Mouse (Mus musculus) kidney, adult 9 months (tissue): Measurements from ENCODE around the gene a.
A peak's percentile ranks its signal among the peaks of the same experiment; 100 is the strongest.

Source experiments
- DNase-seq: peaks from one replicate; pipeline ENCODE4 v3.0.0; 2022

Gene a

DNA sequence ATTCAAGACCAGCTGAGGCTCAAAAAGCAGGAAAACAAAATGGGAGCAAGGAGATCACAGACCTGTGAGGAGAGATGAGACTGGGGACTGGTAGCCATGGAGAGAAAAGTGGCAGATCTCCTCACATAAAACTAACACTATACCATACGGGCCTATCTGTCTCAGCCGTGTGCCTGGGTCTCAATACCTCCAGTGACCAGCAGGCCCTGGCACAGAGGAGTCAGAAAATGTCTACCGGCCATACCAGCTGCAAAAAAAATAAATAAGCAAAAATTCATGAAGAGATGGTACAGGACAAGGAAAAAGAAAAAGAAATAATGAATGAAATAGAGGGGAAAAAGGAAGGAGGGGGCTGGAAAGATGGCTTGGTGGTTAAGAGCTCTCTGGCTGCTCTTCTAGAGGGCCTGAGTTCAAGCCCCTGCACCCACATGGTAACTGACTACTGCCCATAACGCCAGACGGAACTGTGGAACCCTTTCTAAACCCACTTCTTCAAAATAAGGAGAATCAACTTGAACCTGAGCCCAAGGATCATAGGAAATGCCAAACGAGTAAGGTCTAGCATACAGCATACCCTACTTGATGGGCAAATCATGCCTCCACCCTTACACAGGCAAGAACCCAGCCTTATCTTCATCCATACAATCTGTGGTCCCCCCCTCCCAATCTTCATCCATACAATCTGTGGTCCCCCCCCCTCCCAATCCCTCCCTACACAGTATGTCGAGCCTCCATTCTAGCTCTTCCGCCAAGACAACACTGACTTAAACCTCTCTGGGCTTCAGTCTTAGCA lies 281.3 kb downstream of the a start:
- no peak for DNase-seq

GRCm38 (mm10) chr2:155073347-155073746 lies 282.1 kb downstream of the a start:
- DNase-seq: no peak

DNA sequence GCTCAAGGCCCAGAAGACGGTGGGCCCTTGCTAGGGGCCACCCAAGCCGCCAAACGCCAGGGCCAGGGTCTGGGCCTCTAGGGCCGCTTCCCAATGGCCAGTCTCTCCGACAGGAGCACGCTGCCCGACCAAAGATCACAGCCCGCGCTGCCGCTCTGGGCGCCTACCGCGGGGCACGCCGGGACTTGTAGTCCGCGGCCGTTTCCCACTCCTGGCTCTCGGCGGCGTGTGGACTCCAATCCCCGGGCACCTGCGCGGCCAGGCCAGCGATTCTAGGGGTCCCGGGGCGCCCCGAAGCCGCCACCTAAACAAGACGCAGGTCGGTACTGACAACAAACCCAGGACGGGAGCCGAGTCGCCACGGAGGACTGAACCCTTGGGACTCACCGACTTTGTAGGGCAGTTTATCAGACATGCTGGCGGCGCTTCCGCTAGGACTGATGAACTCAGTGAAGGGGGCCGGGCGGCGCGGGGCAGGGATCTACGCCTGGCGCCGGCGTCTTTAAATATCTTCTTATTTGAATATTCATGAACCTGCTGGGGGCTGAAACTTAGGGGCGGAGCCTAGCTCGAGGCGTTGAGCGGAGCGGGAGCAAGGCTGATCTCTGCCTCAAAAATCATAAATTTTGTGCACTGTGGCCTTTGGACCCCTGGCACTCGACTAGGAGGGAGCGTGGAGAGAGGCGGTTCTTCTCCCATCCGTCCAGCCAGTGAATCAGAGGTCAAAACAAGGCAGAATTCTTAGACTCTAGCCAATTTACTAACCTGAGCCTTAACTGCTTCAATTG lies 283.0 kb downstream of the a start, which contains the start of gene Ahcy:
Ahcy (minus strand) TSS at position 520 of the 788 bp plus-strand sequence.
- peak; percentile 97 for DNase-seq

GRCm38 (mm10) chr2:155074766-155075330 lies 283.6 kb downstream of the a start:
- DNase-seq: peak; percentile 41

DNA sequence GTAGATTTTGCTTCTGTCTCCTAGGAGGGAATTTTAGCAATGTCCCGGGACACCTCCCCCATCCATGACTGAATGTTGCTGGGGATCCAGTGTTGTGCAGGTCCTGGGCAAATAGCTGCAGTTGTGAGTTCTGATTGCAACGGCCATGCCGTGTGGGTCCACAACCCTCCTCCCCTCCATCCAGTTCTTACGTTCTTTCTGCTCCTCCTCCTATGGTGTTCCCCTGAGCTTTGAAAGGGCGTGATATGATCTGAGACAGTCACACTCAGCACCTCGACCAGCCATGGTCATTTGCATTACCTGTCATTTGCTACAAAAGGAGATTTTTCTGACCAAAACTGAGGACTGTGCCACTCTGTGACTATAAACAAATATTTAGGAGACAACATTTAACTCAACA lies 284.4 kb downstream of the a start:
- DNase-seq: no peak

GRCm38 (mm10) chr2:155079500-155080178 lies 288.4 kb downstream of the a start:
- no peak for DNase-seq

DNA sequence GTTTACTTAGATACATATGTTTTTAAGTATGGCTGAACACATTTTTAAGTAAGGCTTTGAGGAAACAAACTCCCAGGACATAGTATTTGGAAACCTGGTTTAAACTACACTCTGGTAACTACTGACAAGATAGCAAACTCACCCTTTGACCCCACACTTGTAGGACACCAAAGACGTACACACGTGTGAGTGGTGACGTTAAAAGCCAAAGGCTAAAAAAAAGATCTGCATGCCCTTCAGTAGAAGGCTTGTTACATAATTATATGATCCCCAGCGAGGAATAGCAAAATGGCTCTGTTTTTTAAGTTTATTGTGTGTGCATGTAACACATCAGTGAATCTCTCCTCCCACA lies 289.0 kb downstream of the a start:
- no peak for DNase-seq

GRCm38 (mm10) chr2:155081056-155081455 lies 289.9 kb downstream of the a start:
- DNase-seq: peak; percentile 92

- peak; percentile 92 for DNase-seq
Measured at GRCm38 (mm10) chr2:155082121-155082803, 291.1 kb downstream of the a start.

- DNase-seq: peak; percentile 91
Measured at GRCm38 (mm10) chr2:155084546-155084945, 293.3 kb downstream of the a start.

- no peak for DNase-seq
Measured at GRCm38 (mm10) chr2:155086328-155086727, 295.1 kb downstream of the a start.

- peak; percentile 58 for DNase-seq
Measured at GRCm38 (mm10) chr2:155088264-155088663, 297.1 kb downstream of the a start.

- DNase-seq: peak; percentile 77
Measured at GRCm38 (mm10) chr2:155090909-155091742, 299.9 kb downstream of the a start.

DNA sequence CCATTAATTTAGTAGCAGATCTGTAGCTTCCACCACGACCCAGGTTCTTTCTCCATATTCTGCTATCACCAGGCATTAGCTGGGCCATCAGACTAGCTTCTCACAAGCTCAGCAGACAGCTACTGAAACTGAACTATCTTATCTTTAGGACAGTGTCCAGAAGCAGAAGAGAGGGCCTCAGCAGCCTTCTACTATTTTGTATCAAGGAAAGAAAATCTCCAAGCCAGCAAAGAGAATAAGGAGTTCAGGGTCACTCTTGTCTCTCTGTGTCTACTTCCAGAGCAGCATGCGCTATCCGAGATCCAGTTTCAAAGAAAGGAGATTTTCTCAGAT lies 300.5 kb downstream of the a start:
- no peak for DNase-seq

DNA sequence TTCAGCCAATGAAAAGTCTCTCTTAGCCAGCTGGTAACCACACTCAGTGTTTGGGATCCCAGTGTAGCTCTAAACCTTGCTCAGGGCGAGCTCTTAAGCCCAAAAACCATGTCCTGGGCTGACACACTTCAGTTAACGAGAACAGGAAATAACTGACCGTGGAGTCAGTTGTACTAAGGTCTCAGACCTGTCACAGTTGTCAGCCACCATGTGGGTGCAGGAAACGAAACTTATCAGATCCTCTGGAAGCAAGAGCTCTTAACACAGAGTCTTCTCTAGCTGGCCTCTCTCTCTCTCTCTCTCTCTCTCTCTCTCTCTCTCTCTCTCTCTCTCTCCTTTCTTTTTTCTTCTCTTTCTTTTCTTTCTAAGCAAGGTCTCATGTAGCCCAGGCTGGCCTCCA lies 302.2 kb downstream of the a start:
- DNase-seq: no peak

- peak; percentile 82 for DNase-seq
Measured at GRCm38 (mm10) chr2:155098720-155099380, 307.6 kb downstream of the a start.

- DNase-seq: peak; percentile 87
Measured at GRCm38 (mm10) chr2:155099421-155099820, 308.2 kb downstream of the a start.

DNA sequence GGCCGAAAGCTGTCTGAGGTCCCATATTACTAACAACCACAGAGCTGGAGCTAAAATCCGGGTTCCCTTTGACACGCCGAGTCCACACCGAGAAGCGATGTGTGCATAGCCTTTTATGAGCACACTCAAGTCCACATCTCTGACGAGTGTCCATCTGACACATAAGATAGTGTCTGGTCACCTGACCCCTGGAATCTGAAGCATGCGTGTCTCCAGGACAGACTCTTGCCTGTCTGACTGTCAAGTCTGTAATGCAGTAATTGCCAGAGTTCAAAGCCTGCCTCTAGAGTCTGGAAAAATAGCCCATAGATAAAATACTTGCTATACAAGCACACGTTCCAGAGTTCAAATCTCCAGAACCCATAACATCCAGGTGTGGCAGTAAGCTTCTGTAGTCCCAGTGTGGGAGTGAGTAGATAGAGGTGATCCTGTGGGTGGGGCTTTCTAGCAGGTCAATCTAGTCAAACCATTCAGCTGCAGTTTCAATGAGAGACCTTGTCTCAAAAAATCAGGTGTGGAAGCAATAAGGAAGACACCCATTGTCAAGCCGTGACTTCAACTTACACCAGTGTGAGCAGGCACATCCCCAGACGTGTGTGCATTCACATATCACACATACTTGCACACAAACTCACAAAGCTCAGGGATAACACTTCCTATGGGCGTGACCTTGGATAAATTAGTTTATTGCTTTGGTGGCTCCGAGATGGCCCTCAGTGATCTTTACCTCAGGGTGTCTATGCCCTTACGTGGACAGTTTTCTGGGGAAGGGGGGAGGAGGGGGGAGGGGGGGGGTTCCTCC lies 309.0 kb downstream of the a start:
- DNase-seq: no peak
